Mouse (Mus musculus): ENCODE data around the gene Atox1. TPM values are rescaled to one million over a fixed set of nuclear protein-coding genes. Genes with fewer than 3 reads are reported as not detected.
"Not testable (repeated sequence)": the region's sequence is repeated elsewhere in the genome, so short reads cannot be mapped to it uniquely, and the experiment has no call there.

The Atox1 gene
- polyA plus RNA-seq, 1 experiment from 2014 or later = 260 TPM

DNA sequence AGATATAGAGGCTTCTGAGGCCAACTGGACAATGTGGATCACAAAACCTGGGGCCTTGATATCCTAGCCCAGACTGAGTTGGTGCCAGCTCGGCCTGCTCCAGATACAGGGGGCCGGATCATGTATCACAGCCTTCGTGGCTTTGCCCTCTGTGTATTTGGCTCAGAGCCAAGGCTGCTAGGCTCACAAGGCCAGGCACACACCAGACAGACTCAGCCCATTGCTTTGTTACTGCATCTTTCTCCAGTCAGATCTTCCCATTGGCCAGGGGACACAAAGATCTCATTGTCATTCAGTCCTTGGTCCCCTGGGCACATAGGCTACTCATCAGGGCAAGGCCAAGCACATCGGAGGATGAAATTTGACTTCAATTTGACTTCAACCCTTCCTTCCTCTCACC is 37.3 kb downstream of the Atox1 start:
- Histone ChIP-seq H3K27me3 (no peaks in the 10 kb centered on the region), H3K9me3 (replicated peaks) (no peaks in the 10 kb centered on the region), H3K4me2 (no peak overlapping the region), H3K36me3 (no peaks in the 10 kb centered on the region), H3K9ac (no peak overlapping the region), H3K4me3 (no peak overlapping the region), H3K27ac (peak overlapping the region; percentile 77), H3K4me1 (replicated peaks) (peaks cover 52% of the 10 kb centered on the region)
- WGBS = 18% methylated on average over 4 of the region's 4 CpGs
- no peak for ATAC-seq (replicated peaks; ENCODE audit: insufficient number of reproducible peaks, insufficient read depth, low FRiP score, low read depth)

DNA sequence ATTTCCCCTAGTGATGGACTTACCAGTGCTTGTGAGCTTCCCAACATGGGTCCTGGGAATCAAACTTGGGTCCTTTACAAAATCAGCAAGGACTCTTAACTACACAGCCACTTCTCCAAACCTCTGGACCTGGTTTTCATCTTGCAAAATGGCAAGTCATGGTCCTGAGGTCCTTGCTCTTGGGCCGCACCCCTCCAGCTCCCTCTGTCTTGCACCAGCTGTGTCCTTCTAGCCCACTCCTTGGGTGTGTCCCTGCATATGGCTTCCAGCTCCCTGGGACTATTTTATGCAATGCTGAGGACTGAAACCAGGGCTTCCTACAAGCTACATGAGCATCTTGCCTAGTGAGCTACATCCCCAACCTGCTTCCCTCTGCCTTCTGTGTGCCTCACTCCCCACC is 38.1 kb downstream of the Atox1 start, which contains the start of gene Sparc:
Gene Sparc (minus strand): TSS at position 206 of the 400 bp plus-strand sequence.
- Histone ChIP-seq H3K27me3 (no peaks in the 10 kb centered on the region), H3K4me2 (no peak within 1 kb of the TSS), H3K4me1 (replicated peaks) (peaks cover 44% of the 10 kb centered on the region), H3K27ac (peak within 1 kb of the TSS; percentile 77), H3K9me3 (replicated peaks) (no peaks in the 10 kb centered on the region), H3K9ac (no peak within 1 kb of the TSS), H3K4me3 (no peak within 1 kb of the TSS), H3K36me3 (no peaks in the 10 kb centered on the region)
- no peak for ATAC-seq (replicated peaks; ENCODE audit: insufficient number of reproducible peaks, insufficient read depth, low FRiP score, low read depth)
- WGBS = 88% methylated on average over 1 of the region's 1 CpGs

DNA sequence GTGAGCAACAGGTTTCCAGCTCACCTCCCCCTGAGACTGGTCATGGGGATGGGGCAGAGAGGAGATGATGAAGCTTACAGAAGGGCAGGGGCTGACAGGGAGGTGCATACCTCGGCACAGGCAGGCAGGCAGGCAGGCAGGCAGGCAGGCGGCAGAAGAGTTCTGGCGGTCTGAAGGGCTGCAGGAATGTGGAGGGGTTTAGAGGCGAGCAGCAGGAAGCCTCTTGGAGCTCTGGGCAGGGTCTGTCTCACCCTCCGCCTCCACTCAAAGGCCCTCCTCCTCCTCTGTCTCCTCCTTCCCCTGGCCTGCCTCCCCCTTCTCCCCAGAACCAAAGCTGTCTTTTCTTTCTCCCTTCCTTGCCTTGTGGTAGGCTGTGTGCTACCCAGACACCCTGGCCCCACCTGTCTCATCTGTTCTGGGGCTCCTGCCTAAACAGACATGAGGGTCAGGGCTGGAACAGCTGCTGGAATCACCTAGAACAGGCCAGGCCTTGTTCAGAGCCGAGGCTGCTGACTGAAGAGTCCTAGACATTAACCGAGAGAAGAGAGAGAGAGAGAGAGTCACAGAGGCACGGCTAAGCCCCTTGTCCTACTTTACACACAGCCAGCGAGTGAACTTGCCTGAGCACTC is 41.2 kb downstream of the Atox1 start:
- Histone ChIP-seq H3K36me3 (no peaks in the 10 kb centered on the region), H3K4me1 (replicated peaks) (peaks cover 58% of the 10 kb centered on the region), H3K27me3 (no peaks in the 10 kb centered on the region), H3K27ac (peak overlapping the region; percentile 94), H3K9me3 (replicated peaks) (no peaks in the 10 kb centered on the region), H3K4me2 (peak overlapping the region; percentile 83), H3K4me3 (peak overlapping the region; percentile 66), H3K9ac (peak overlapping the region; percentile 83)
- 6% methylated on average over 9 of the region's 9 CpGs for WGBS
- ATAC-seq (replicated peaks; ENCODE audit: insufficient number of reproducible peaks, insufficient read depth, low FRiP score, low read depth) = peak; percentile 83

DNA sequence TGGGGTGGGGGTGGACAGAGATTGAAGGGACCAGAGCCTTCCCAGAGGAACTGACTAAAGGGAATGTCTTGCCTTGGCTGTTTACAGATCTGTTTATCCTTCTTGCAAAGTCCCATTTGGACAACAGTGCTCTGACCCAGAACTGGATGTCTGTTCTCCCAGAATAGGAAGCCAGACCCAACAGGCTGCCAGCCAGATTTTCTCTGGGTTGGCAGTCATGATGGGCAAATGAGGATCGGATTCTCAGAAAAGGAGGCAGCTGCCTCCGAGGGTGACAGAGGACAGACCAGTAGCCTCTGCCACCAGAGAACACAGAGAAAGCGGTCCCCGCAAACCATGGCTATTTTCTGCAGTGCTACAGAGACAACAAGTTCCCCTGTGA is 41.8 kb downstream of the Atox1 start:
- WGBS = 1% methylated on average over 4 of the region's 4 CpGs
- peaks cover 58% of the 10 kb centered on the region for H3K4me1 ChIP-seq (replicated peaks)
- H3K36me3 ChIP-seq = no peaks in the 10 kb centered on the region
- peak overlapping the region; percentile 83 for H3K9ac ChIP-seq
- ATAC-seq (replicated peaks; ENCODE audit: insufficient number of reproducible peaks, insufficient read depth, low FRiP score, low read depth) = no peak
- H3K27ac ChIP-seq = peak overlapping the region; percentile 94
- H3K4me2 ChIP-seq = peak overlapping the region; percentile 83
- no peaks in the 10 kb centered on the region for H3K9me3 ChIP-seq (replicated peaks)
- no peaks in the 10 kb centered on the region for H3K27me3 ChIP-seq
- H3K4me3 ChIP-seq = peak overlapping the region; percentile 66

DNA sequence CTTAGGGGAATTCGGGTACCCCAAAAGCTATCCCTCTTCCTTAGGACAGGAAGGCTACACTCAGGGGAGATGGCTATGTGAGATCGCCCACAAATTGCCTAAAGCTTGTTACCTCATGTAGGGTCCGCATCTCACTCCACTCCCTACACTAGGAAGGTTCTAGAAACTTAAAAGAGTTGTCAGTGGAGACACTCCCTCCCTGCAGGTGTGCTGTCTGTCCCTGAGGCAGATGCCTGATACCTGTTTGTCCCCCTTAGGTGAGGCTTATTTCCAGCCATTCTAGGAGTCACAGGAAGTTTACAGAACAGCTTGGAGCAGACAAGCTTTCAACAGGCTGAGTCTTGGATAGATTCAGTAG is 42.4 kb downstream of the Atox1 start:
- peak overlapping the region; percentile 66 for H3K4me3 ChIP-seq
- ATAC-seq (replicated peaks; ENCODE audit: insufficient number of reproducible peaks, insufficient read depth, low FRiP score, low read depth) = no peak
- no peaks in the 10 kb centered on the region for H3K9me3 ChIP-seq (replicated peaks)
- H3K4me2 ChIP-seq = peak overlapping the region; percentile 83
- H3K4me1 ChIP-seq (replicated peaks) = peaks cover 58% of the 10 kb centered on the region
- H3K9ac ChIP-seq = peak overlapping the region; percentile 83
- 10% methylated on average over 3 of the region's 3 CpGs for WGBS
- peak overlapping the region; percentile 94 for H3K27ac ChIP-seq
- no peaks in the 10 kb centered on the region for H3K27me3 ChIP-seq
- H3K36me3 ChIP-seq = no peaks in the 10 kb centered on the region

DNA sequence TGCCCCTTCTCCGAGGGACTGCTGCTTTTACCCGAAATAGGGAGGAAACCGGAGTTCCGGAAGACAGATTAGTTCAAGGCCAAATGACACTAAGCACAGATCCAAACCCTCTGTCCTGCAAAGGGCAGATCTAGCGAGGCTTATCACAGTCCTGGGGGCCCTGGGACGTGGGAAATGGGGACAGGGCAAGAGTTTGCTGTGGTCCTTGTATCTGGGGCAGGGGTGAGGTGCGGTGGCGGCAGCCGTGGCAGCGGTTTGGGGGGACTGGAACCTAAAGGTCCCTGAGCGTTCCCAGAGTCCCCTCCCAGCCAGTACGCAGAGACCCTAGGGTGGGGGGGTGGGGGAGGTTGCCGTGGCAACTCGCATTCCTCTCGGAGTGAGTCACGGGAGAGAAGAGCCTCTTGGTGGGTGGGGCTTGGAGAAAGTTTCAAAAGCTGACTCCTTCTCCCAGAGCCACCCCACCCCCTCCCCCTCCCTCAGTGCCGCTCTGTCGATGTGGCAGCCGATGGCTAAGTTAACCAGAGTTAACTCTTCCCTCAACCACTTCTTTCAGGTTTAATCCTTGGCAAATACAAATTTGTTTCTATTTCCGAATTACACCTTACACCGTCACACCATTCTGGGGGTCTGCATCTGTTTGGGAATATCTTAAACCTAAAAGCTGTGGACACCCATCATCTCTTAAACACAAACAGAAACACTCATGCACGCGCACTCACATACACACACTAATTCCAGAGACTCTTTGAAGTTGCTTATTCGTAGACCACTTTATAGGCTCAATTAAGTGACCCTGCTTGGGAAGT is 42.9 kb downstream of the Atox1 start:
- Histone ChIP-seq H3K27ac (peak overlapping the region; percentile 94), H3K9me3 (replicated peaks) (no peaks in the 10 kb centered on the region), H3K36me3 (0 out of 2 replicates have a peak, but pooled peaks cover 2% of the 10 kb centered on the region), H3K4me3 (peak overlapping the region; percentile 66), H3K4me1 (replicated peaks) (peaks cover 57% of the 10 kb centered on the region), H3K4me2 (peak overlapping the region; percentile 83), H3K27me3 (no peaks in the 10 kb centered on the region), H3K9ac (peak overlapping the region; percentile 83)
- ATAC-seq (replicated peaks; ENCODE audit: insufficient number of reproducible peaks, insufficient read depth, low FRiP score, low read depth) = peak; percentile 75
- WGBS = under 1% methylated on average over 22 of the region's 24 CpGs

DNA sequence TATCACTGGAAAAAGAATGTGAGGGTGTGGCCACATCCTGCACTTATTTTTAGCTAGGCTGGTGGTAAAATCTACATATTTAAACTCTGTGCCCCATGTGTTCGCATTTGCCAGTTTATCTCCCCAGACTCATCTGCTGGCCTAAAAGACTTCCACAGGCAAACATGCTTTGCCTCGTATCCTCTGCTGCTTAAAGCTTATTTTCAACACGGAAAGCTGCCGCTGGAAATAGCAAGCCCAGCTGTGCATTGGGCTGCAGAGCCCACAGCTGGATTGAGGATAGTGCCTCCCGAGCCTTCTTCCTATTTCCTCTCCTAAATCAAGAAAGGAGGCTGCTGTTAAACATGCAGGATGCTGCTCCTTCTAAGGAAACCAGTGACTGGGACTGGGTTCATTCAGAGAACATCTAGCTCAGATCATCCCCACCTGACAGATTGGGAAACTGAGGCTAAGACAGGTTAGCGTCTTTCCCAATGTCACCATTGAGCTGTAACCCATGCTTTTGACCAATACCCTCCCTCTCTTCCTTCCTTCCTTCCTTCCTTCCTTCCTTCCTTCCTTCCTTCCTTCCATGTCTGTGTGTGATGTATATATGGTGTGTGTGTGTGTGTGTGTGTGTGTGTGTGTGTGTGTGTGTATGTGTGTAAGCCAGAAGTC is 44.3 kb downstream of the Atox1 start:
- no peak for ATAC-seq (replicated peaks; ENCODE audit: insufficient number of reproducible peaks, insufficient read depth, low FRiP score, low read depth)
- H3K4me2 ChIP-seq = peak overlapping the region; percentile 83
- peak overlapping the region; percentile 41 for H3K9ac ChIP-seq
- peaks cover 67% of the 10 kb centered on the region for H3K4me1 ChIP-seq (replicated peaks)
- peak overlapping the region; percentile 94 for H3K27ac ChIP-seq
- no peaks in the 10 kb centered on the region for H3K27me3 ChIP-seq
- H3K9me3 ChIP-seq (replicated peaks) = no peaks in the 10 kb centered on the region
- WGBS = 33% methylated on average over 6 of the region's 6 CpGs
- H3K36me3 ChIP-seq = 0 out of 2 replicates have a peak, but pooled peaks cover 2% of the 10 kb centered on the region
- H3K4me3 ChIP-seq = peak overlapping the region; percentile 66

DNA sequence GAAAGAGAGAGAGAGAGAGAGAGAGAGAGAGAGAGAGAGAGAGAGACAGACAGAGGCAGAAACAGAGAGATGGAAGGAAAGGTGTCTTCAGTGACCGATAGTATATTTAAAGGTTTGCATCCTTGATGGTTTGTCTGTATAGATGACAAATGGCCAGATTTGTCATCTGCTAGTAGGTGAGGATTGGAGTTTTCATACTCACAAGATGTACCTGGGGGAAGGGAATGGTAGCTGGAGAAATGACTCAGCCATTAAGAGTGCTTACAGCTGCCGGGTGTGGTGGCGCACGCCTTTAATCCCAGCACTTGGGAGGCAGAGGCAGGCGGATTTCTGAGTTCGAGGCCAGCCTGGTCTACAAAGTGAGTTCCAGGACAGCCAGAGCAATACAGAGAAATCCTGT is 45.3 kb downstream of the Atox1 start:
- WGBS = 60% methylated on average over 6 of the region's 6 CpGs
- Histone ChIP-seq H3K4me1 (replicated peaks) (peaks cover 71% of the 10 kb centered on the region), H3K4me3 (peak overlapping the region; percentile 66; the same call in 1 of the 2 replicates), H3K4me2 (peak overlapping the region; percentile 83), H3K27ac (peak overlapping the region; percentile 94)
- not testable (repeated sequence) for H3K27me3 ChIP-seq; H3K9ac ChIP-seq; ATAC-seq (replicated peaks; ENCODE audit: insufficient number of reproducible peaks, insufficient read depth, low FRiP score, low read depth); H3K36me3 ChIP-seq; H3K9me3 ChIP-seq (replicated peaks)

DNA sequence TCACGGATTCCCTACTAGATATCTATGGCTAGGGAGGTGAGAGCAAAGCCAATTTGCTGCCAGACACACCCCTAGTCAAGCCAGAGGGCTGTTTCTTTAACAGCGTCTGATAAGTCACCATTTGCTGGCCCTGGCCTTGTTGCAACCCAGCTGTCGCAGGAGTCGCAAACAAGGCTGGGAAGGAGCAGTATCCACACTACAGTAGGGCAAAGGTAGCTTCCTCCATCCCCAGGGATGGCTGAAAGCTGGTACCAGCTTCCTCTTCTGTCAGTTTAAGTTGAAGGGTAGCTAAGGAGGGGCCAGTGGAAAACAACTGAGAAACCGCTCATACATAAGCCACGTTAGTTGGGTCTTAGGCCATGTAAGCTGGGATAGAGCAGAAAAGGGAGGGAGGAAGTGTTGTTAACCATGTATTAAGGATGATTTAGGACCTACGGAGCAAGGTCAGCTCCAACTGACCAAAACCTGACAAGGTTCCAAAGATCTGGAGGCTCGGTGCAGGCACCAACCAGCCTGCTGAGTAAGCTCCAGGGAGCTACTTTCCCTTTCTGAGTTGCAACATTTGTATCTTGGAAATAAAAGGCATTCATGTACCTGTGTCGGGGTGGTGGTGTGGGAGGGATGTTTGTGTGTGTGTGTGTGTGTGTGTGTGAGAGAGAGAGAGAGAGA is 45.9 kb downstream of the Atox1 start:
- Histone ChIP-seq H3K36me3 (0 out of 2 replicates have a peak, but pooled peaks cover 2% of the 10 kb centered on the region), H3K27me3 (no peaks in the 10 kb centered on the region), H3K4me3 (peak overlapping the region; percentile 25), H3K9ac (peak overlapping the region; percentile 38; the same call in 1 of the 2 replicates), H3K27ac (peak overlapping the region; percentile 94), H3K9me3 (replicated peaks) (no peaks in the 10 kb centered on the region), H3K4me2 (peak overlapping the region; percentile 83), H3K4me1 (replicated peaks) (peaks cover 65% of the 10 kb centered on the region)
- no peak for ATAC-seq (replicated peaks; ENCODE audit: insufficient number of reproducible peaks, insufficient read depth, low FRiP score, low read depth)
- WGBS = 25% methylated on average over 9 of the region's 9 CpGs

DNA sequence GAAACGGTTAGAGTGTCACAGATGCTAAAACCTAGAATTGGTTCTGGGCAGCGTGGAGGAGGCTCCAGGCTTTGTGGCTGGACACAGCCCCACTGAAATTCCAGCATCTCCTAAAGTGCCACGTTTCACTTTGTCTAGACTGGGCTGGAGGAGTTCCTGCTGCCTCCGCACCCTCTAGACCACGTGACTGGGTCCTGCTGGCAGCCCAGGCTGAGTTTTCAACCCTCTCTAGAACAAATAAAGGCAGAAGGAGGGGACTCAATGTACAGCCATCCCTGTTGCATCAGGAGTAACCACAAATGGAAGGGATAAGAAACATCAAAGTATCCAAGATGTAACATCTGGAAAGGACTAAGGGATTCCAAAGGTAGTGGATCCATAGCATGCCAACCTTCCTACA is 46.7 kb downstream of the Atox1 start:
- ATAC-seq (replicated peaks; ENCODE audit: insufficient number of reproducible peaks, insufficient read depth, low FRiP score, low read depth) = 0 out of 2 replicates have a peak, but pooled peaks have one; percentile 18
- Histone ChIP-seq H3K4me3 (peak overlapping the region; percentile 13; the same call in 1 of the 2 replicates), H3K4me1 (replicated peaks) (peaks cover 61% of the 10 kb centered on the region)

DNA sequence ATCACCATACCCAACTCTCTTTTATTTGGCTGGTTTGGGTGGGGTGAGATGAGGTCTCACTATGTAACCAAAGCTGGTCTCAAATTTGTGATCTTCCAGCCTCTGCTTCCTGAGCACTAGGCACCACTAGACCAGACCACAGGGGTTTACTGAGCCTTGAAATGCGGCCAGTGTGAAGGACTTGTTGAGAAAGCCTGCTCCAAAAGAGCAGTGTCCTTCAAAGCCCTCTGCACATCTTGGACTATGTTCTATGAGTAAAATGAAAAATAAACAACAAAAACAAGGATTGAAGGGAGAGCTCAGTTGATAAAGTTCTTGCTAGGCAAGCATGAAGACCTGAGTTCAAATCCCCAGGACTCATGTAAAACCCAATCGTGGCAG is 47.6 kb downstream of the Atox1 start:
- H3K4me1 ChIP-seq (replicated peaks) = peaks cover 61% of the 10 kb centered on the region
- H3K36me3 ChIP-seq = peaks cover 19% of the 10 kb centered on the region
- no peak overlapping the region for H3K4me2 ChIP-seq
- 83% methylated on average over 2 of the region's 2 CpGs for WGBS
- ATAC-seq (replicated peaks; ENCODE audit: insufficient number of reproducible peaks, insufficient read depth, low FRiP score, low read depth) = no peak
- H3K4me3 ChIP-seq = no peak overlapping the region
- H3K9me3 ChIP-seq (replicated peaks) = no peaks in the 10 kb centered on the region
- H3K9ac ChIP-seq = no peak overlapping the region
- no peaks in the 10 kb centered on the region for H3K27me3 ChIP-seq
- H3K27ac ChIP-seq = peak overlapping the region; percentile 94

More for the DNA sequence above, 46.7 kb downstream of the Atox1 start:
- H3K27ac ChIP-seq = peak overlapping the region; percentile 94
- no peaks in the 10 kb centered on the region for H3K9me3 ChIP-seq (replicated peaks)
- WGBS = 29% methylated on average over 5 of the region's 5 CpGs
- peaks cover 10% of the 10 kb centered on the region for H3K36me3 ChIP-seq
- no peak overlapping the region; the same call in 1 of the 2 replicates for H3K9ac ChIP-seq
- no peaks in the 10 kb centered on the region for H3K27me3 ChIP-seq
- peak overlapping the region; percentile 83 for H3K4me2 ChIP-seq

Measured in heart, embryonic 15.5 days (tissue).